Mouse (Mus musculus) left cerebral cortex, adult 2 months (tissue): Measurements from ENCODE around the gene 4930596D02Rik. TPM values are rescaled to one million over a fixed set of nuclear protein-coding genes. Genes with fewer than 3 reads are reported as not detected.

ENCODE experiments used
- DNase-seq, 2 experiments: peaks; one replicate each; pipeline ENCODE4 v3.0.0; 2021 to 2022; ENCODE audit warnings: low spot score in 2 of 2, mixed read lengths in 1 of 2; ENCODE audit errors: extremely low spot score in 1 of 2
- H3K27ac ChIP-seq: fragments of 200-600 bp; 2 replicates; pipeline ENCODE4 v1.8.1; 2022
- H3K4me3 ChIP-seq: fragments of 200-600 bp; 2 replicates; pipeline ENCODE4 v1.8.1; 2022
- CTCF ChIP-seq: fragments of 200-600 bp; IDR thresholded peaks from 2 replicates; pipeline ENCODE4 v1.8.1; 2022; ENCODE audit warnings: antibody characterized with exemption, mild to moderate bottlenecking, moderate library complexity
- intact Hi-C: fragments of 180-260 bp; cut with DNase I; formaldehyde crosslinking; loops from one replicate; pipeline ENCODE4 v1.15.1; 2025
- long read RNA-seq, 2 experiments: library from polyadenylated mRNA; stranded (forward); transcript quantifications; one replicate each; pipeline ENCODE4 v2.0.0; 2021; ENCODE audit warnings: borderline mapping rate in 2 of 2
- total RNA-seq, 2 experiments: library from RNA; stranded (reverse); gene quantifications; 2 replicates each; pipeline ENCODE4 v1.2.3; 2021

Gene 4930596D02Rik
- not detected for total RNA-seq
- long read RNA-seq, experiment 1: 0 reads
- long read RNA-seq, experiment 2: 0 reads

GRCm38 (mm10) chr14:35811878-35812277 is at the start of gene 4930596D02Rik:
TSS of gene 4930596D02Rik (minus strand) at chr14:35811978.
- H3K27ac ChIP-seq: no peak within 1 kb of the TSS
- DNase-seq: no peak
- H3K4me3 ChIP-seq: no peak within 1 kb of the TSS
- no peak for TF ChIP-seq CTCF
- intact Hi-C loops: no loop called here

GRCm38 (mm10) chr14:35853254-35853653 is 41.5 kb upstream of the 4930596D02Rik start:
- intact Hi-C loops: no loop called here

GRCm38 (mm10) chr14:35845271-35845670 is 33.5 kb upstream of the 4930596D02Rik start:
- no peak for DNase-seq
- no peak for TF ChIP-seq CTCF
- H3K4me3 ChIP-seq: no peak overlapping the region
- no peak overlapping the region for H3K27ac ChIP-seq
- intact Hi-C loops: no loop called here

More at GRCm38 (mm10) chr14:35853254-35853653, 41.5 kb upstream of the 4930596D02Rik start:
- Histone ChIP-seq H3K27ac (no peak overlapping the region), H3K4me3 (no peak overlapping the region)
- TF ChIP-seq CTCF: no peak
- no peak for DNase-seq

GRCm38 (mm10) chr14:35842111-35842721 is 30.4 kb upstream of the 4930596D02Rik start:
- intact Hi-C loops: no loop called here
- TF ChIP-seq CTCF: no peak
- no peak for DNase-seq
- Histone ChIP-seq H3K27ac (no peak overlapping the region), H3K4me3 (no peak overlapping the region)

GRCm38 (mm10) chr14:35792656-35793213 is 19.0 kb downstream of the 4930596D02Rik start:
- no peak for TF ChIP-seq CTCF
- DNase-seq: no peak
- Histone ChIP-seq H3K4me3 (no peak overlapping the region), H3K27ac (no peak overlapping the region)
- intact Hi-C loops: no loop called here

GRCm38 (mm10) chr14:35780033-35780432 is 31.7 kb downstream of the 4930596D02Rik start:
- Histone ChIP-seq H3K4me3 (no peak overlapping the region), H3K27ac (no peak overlapping the region)
- intact Hi-C loops: no loop called here
- TF ChIP-seq CTCF: no peak
- no peak for DNase-seq

GRCm38 (mm10) chr14:35773306-35773705 is 38.5 kb downstream of the 4930596D02Rik start:
- no peak for DNase-seq
- Histone ChIP-seq H3K27ac (no peak overlapping the region), H3K4me3 (no peak overlapping the region)
- intact Hi-C loops: no loop called here
- TF ChIP-seq CTCF: no peak
